In genomic region chr2:164592014-164592413, GRCm38 (mm10) we compare ENCODE assay signal across 8 mouse cellular contexts. TPM values are rescaled to one million over a fixed set of nuclear protein-coding genes. Genes with fewer than 3 reads are reported as not detected.
DNase-seq lines count a peak whose midpoint lies in the region; ATAC-seq lines count a peak whose summit lies in the region.

No protein-coding gene starts in this region.

- no peak for ATAC-seq in neural tube, embryonic 15.5 days (ENCODE audit: low FRiP score)
- ATAC-seq in forebrain, embryonic 12.5 days (ENCODE audit: low FRiP score) = peak; percentile 49; the same call in 1 of the 2 replicates

- no peak overlapping the region for H3K9ac ChIP-seq in neural tube, embryonic 15.5 days (replicated peaks)
- no peak overlapping the region for H3K9ac ChIP-seq in forebrain, embryonic 12.5 days

- no peaks in the 10 kb centered on the region for H3K36me3 ChIP-seq in neural tube, embryonic 15.5 days
- H3K36me3 ChIP-seq in forebrain, embryonic 12.5 days (replicated peaks) = no peaks in the 10 kb centered on the region

- no peaks in the 10 kb centered on the region for H3K9me3 ChIP-seq in neural tube, embryonic 15.5 days (replicated peaks)
- no peaks in the 10 kb centered on the region for H3K9me3 ChIP-seq in forebrain, embryonic 12.5 days

- H3K27ac ChIP-seq in neural tube, embryonic 15.5 days (replicated peaks) = no peak overlapping the region
- no peak overlapping the region for H3K27ac ChIP-seq in forebrain, embryonic 12.5 days

- H3K4me1 ChIP-seq in neural tube, embryonic 15.5 days = no peaks in the 10 kb centered on the region
- H3K4me1 ChIP-seq in forebrain, embryonic 12.5 days = no peaks in the 10 kb centered on the region

- WGBS in neural tube, embryonic 15.5 days = 10% methylated on average over 4 of the region's 4 CpGs
- 11% methylated on average over 4 of the region's 4 CpGs for WGBS in forebrain, embryonic 12.5 days

- H3K27me3 ChIP-seq in neural tube, embryonic 15.5 days (replicated peaks) = no peaks in the 10 kb centered on the region
- H3K27me3 ChIP-seq in forebrain, embryonic 12.5 days = no peaks in the 10 kb centered on the region

- intact Hi-C loops in left cerebral cortex, postnatal 14 days (cut with DNase I) = loop anchor here (2.0 kb wide), 1 partner anchor 133 kb away; no protein-coding TSS in a partner anchor

- H3K4me3 ChIP-seq in neural tube, embryonic 15.5 days (replicated peaks) = no peak overlapping the region
- H3K4me3 ChIP-seq in forebrain, embryonic 12.5 days (replicated peaks) = no peak overlapping the region

- peak; percentile 51 for DNase-seq in adrenal gland, postnatal 10 days
- DNase-seq in adrenal gland, adult 18-20 months (ENCODE audit: low spot score in 2 of 2) = no peak
- peak; percentile 28 for DNase-seq in neural tube, embryonic 10.5 days (ENCODE audit: extremely low spot score, low spot score)
- DNase-seq in left cerebral cortex, postnatal 14 days (ENCODE audit: low spot score in 2 of 2) = peak; percentile 43 to 47
- DNase-seq in right cerebral cortex, adult 2 months (ENCODE audit: low spot score in 2 of 2) = peak; percentile 13 to 48
- DNase-seq in urinary bladder, postnatal 4 days (ENCODE audit: low spot score in 2 of 2) = no peak

- H3K4me2 ChIP-seq in neural tube, embryonic 15.5 days = no peak overlapping the region
- no peak overlapping the region for H3K4me2 ChIP-seq in forebrain, embryonic 12.5 days

RNA-seq across cellular contexts. Expression of gene Eppin, which starts 1.4 kb away (rescaled TPM):
- total RNA-seq in adrenal gland, postnatal 10 days (2021) = not detected
- total RNA-seq in adrenal gland, adult 18-20 months (2021) = not detected
- polyA plus RNA-seq in neural tube, embryonic 15.5 days (2015; fragmentation: Nextera tagmentation; extraction: Ambion mirVana) = not detected in 2 replicates
- polyA plus RNA-seq in forebrain, embryonic 12.5 days (2016; fragmentation: Nextera tagmentation; extraction: Ambion mirVana) = not detected in 2 replicates
- total RNA-seq in left cerebral cortex, postnatal 14 days (2021) = not detected

RNA-seq across cellular contexts. Expression of gene Wfdc6a, which starts 6.8 kb away (rescaled TPM):
- 1 to 10 TPM in 1 of 2 experiments, under 1 TPM in 1; 0.51 to 1.0 TPM for total RNA-seq in adrenal gland, postnatal 10 days (2021)
- under 1 TPM; 0.38 to 0.40 TPM for total RNA-seq in adrenal gland, adult 18-20 months (2021)
- polyA plus RNA-seq in neural tube, embryonic 15.5 days (2015; fragmentation: Nextera tagmentation; extraction: Ambion mirVana) = 0.31 TPM in 1 of 2 replicates, not detected in the other
- not detected in 2 replicates for polyA plus RNA-seq in forebrain, embryonic 12.5 days (2016; fragmentation: Nextera tagmentation; extraction: Ambion mirVana)
- total RNA-seq in left cerebral cortex, postnatal 14 days (2021) = under 1 TPM; 0.72 to 0.92 TPM

RNA-seq across cellular contexts. Expression of gene Spint3, which starts 18.8 kb away (rescaled TPM):
- total RNA-seq in adrenal gland, postnatal 10 days (2021) = not detected
- not detected for total RNA-seq in adrenal gland, adult 18-20 months (2021)
- polyA plus RNA-seq in neural tube, embryonic 15.5 days (2015; fragmentation: Nextera tagmentation; extraction: Ambion mirVana) = not detected in 2 replicates
- polyA plus RNA-seq in forebrain, embryonic 12.5 days (2016; fragmentation: Nextera tagmentation; extraction: Ambion mirVana) = not detected in 2 replicates
- total RNA-seq in left cerebral cortex, postnatal 14 days (2021) = not detected

RNA-seq across cellular contexts. Expression of gene Wfdc6b, which starts 21.3 kb away (rescaled TPM):
- total RNA-seq in adrenal gland, postnatal 10 days (2021) = not detected
- not detected for total RNA-seq in adrenal gland, adult 18-20 months (2021)
- polyA plus RNA-seq in neural tube, embryonic 15.5 days (2015; fragmentation: Nextera tagmentation; extraction: Ambion mirVana) = not detected in 2 replicates
- not detected in 2 replicates for polyA plus RNA-seq in forebrain, embryonic 12.5 days (2016; fragmentation: Nextera tagmentation; extraction: Ambion mirVana)
- not detected for total RNA-seq in left cerebral cortex, postnatal 14 days (2021)

RNA-seq across cellular contexts. Expression of gene Wfdc8, which starts 21.4 kb away (rescaled TPM):
- total RNA-seq in adrenal gland, postnatal 10 days (2021) = under 1 TPM in 1 of 2 experiments, not detected in 1; 0.09 TPM
- total RNA-seq in adrenal gland, adult 18-20 months (2021) = not detected
- not detected in 2 replicates for polyA plus RNA-seq in neural tube, embryonic 15.5 days (2015; fragmentation: Nextera tagmentation; extraction: Ambion mirVana)
- not detected in 2 replicates for polyA plus RNA-seq in forebrain, embryonic 12.5 days (2016; fragmentation: Nextera tagmentation; extraction: Ambion mirVana)
- total RNA-seq in left cerebral cortex, postnatal 14 days (2021) = not detected

Comparison
In these comparisons a context has a peak if more than half of its experiments do, and no peak if none do; other contexts are left out.
1. DNase-seq: peak in adrenal gland, postnatal 10 days (single experiment), neural tube, embryonic 10.5 days (single experiment), left cerebral cortex, postnatal 14 days (2 of 2) and right cerebral cortex, adult 2 months (2 of 2); none in adrenal gland, adult 18-20 months (0 of 2) and urinary bladder, postnatal 4 days (0 of 2).